Mouse (Mus musculus): ENCODE measurements around the gene Nipal3. TPM values are rescaled to one million over a fixed set of nuclear protein-coding genes. Genes with fewer than 3 reads are reported as not detected.

Gene Nipal3
- polyA plus RNA-seq, 1 experiment from 2014 or later, result 2.9 TPM

GRCm38 (mm10) chr4:135404916-135405315 is 89.9 kb downstream of the Nipal3 start:
- Histone ChIP-seq H3K4me2 (replicated peaks) (no peak overlapping the region), H3K9me3 (replicated peaks) (no peaks in the 10 kb centered on the region), H3K27me3 (no peaks in the 10 kb centered on the region), H3K36me3 (no peaks in the 10 kb centered on the region), H3K27ac (replicated peaks) (no peak overlapping the region), H3K4me1 (no peaks in the 10 kb centered on the region), H3K4me3 (replicated peaks) (no peak overlapping the region), H3K9ac (no peak overlapping the region)
- no peak for ATAC-seq (ENCODE audit: insufficient number of reproducible peaks, low FRiP score, low TSS enrichment, low read depth)
- 92% methylated on average over 2 of the region's 2 CpGs for WGBS

GRCm38 (mm10) chr4:135404048-135404447 is 90.8 kb downstream of the Nipal3 start:
- Histone ChIP-seq H3K4me1 (no peaks in the 10 kb centered on the region), H3K36me3 (no peaks in the 10 kb centered on the region), H3K4me3 (replicated peaks) (no peak overlapping the region), H3K4me2 (replicated peaks) (no peak overlapping the region), H3K27me3 (peaks cover 6% of the 10 kb centered on the region; the same call in 1 of the 2 replicates), H3K9ac (no peak overlapping the region), H3K9me3 (replicated peaks) (no peaks in the 10 kb centered on the region), H3K27ac (replicated peaks) (no peak overlapping the region)
- WGBS, result 73% methylated on average over 10 of the region's 10 CpGs
- ATAC-seq (ENCODE audit: insufficient number of reproducible peaks, low FRiP score, low TSS enrichment, low read depth), result no peak

GRCm38 (mm10) chr4:135401881-135402280 is 93.0 kb downstream of the Nipal3 start:
- Histone ChIP-seq H3K9ac (no peak overlapping the region), H3K9me3 (replicated peaks) (no peaks in the 10 kb centered on the region), H3K36me3 (no peaks in the 10 kb centered on the region), H3K27me3 (peaks cover 21% of the 10 kb centered on the region), H3K4me1 (peaks cover 12% of the 10 kb centered on the region), H3K4me2 (replicated peaks) (no peak overlapping the region), H3K27ac (replicated peaks) (no peak overlapping the region), H3K4me3 (replicated peaks) (no peak overlapping the region)
- 26% methylated on average over 7 of the region's 7 CpGs for WGBS
- ATAC-seq (ENCODE audit: insufficient number of reproducible peaks, low FRiP score, low TSS enrichment, low read depth), result no peak

- under 1% methylated on average over 29 of the region's 29 CpGs for WGBS
Measured at GRCm38 (mm10) chr4:135397991-135398390, 96.8 kb downstream of the Nipal3 start, which contains the start of gene Ncmap. Ncmap (minus strand) TSS chr4:135398227.

GRCm38 (mm10) chr4:135397551-135397950 is 97.3 kb downstream of the Nipal3 start:
- Histone ChIP-seq H3K9me3 (replicated peaks) (no peaks in the 10 kb centered on the region), H3K4me3 (replicated peaks) (peak overlapping the region; percentile 38), H3K4me2 (replicated peaks) (peak overlapping the region; percentile 65), H3K27me3 (peaks cover 35% of the 10 kb centered on the region), H3K4me1 (peaks cover 12% of the 10 kb centered on the region), H3K9ac (no peak overlapping the region), H3K36me3 (no peaks in the 10 kb centered on the region), H3K27ac (replicated peaks) (no peak overlapping the region)
- WGBS, result 4% methylated on average over 16 of the region's 16 CpGs
- no peak for ATAC-seq (ENCODE audit: insufficient number of reproducible peaks, low FRiP score, low TSS enrichment, low read depth)

More at GRCm38 (mm10) chr4:135397991-135398390, 96.8 kb downstream of the Nipal3 start, which contains the start of gene Ncmap:
- Histone ChIP-seq H3K4me3 (replicated peaks) (peak within 1 kb of the TSS; percentile 38), H3K27ac (replicated peaks) (no peak within 1 kb of the TSS), H3K4me1 (peaks cover 12% of the 10 kb centered on the region), H3K4me2 (replicated peaks) (peak within 1 kb of the TSS; percentile 65), H3K36me3 (no peaks in the 10 kb centered on the region), H3K9ac (no peak within 1 kb of the TSS), H3K9me3 (replicated peaks) (no peaks in the 10 kb centered on the region), H3K27me3 (peaks cover 35% of the 10 kb centered on the region)
- no peak for ATAC-seq (ENCODE audit: insufficient number of reproducible peaks, low FRiP score, low TSS enrichment, low read depth)

- Histone ChIP-seq H3K36me3 (no peaks in the 10 kb centered on the region), H3K4me3 (replicated peaks) (no peak overlapping the region), H3K9me3 (replicated peaks) (no peaks in the 10 kb centered on the region), H3K4me1 (peaks cover 12% of the 10 kb centered on the region), H3K9ac (no peak overlapping the region), H3K27me3 (peaks cover 35% of the 10 kb centered on the region), H3K4me2 (replicated peaks) (no peak overlapping the region), H3K27ac (replicated peaks) (no peak overlapping the region)
- 86% methylated on average over 5 of the region's 5 CpGs for WGBS
- no peak for ATAC-seq (ENCODE audit: insufficient number of reproducible peaks, low FRiP score, low TSS enrichment, low read depth)
Measured at GRCm38 (mm10) chr4:135396303-135396702, 98.5 kb downstream of the Nipal3 start.

MicroRNAs within 50 kb of the gene (microRNA counts, 519-probe panel; counts per million panel counts)
- 1,375 counts per million, percentile 8 among the panel's probes with 10 or more counts for microRNA mmu-miR-700

Small RNA genes lying within 50 kb of the gene (microRNA-seq; reads per million reads assigned to microRNA genes)
- gene Gm25317 (ENCODE audit: borderline number of aligned reads), result not detected
- 200 reads per million, percentile 62 among the genes with 10 or more reads in this experiment for gene Mir700 (ENCODE audit: borderline number of aligned reads)

Other genes starting within 250 kb of the Nipal3 start
- 111 and 113 TPM in 2 replicates for gene Clic4, start 222.2 kb downstream of the Nipal3 start, polyA plus RNA-seq (2015; fragmentation: Nextera tagmentation; extraction: Ambion mirVana)
- 202 and 213 TPM in 2 replicates for gene Srrm1, start 141.7 kb downstream of the Nipal3 start, polyA plus RNA-seq (2015; fragmentation: Nextera tagmentation; extraction: Ambion mirVana)
- 3.5 and 7.3 TPM in 2 replicates for gene Ncmap, start 96.8 kb downstream of the Nipal3 start, polyA plus RNA-seq (2015; fragmentation: Nextera tagmentation; extraction: Ambion mirVana)
- gene Rcan3, start 61.2 kb downstream of the Nipal3 start, polyA plus RNA-seq (2015; fragmentation: Nextera tagmentation; extraction: Ambion mirVana), result 16.3 and 20.1 TPM in 2 replicates
- gene Stpg1, start 248 bp downstream of the Nipal3 start, polyA plus RNA-seq (2015; fragmentation: Nextera tagmentation; extraction: Ambion mirVana), result 0.87 and 1.9 TPM in 2 replicates
- 26.8 and 35.5 TPM in 2 replicates for gene Grhl3, start 78.6 kb upstream of the Nipal3 start, polyA plus RNA-seq (2015; fragmentation: Nextera tagmentation; extraction: Ambion mirVana)
- gene Ifnlr1, start 191.2 kb upstream of the Nipal3 start, polyA plus RNA-seq (2015; fragmentation: Nextera tagmentation; extraction: Ambion mirVana), result 1.6 and 1.8 TPM in 2 replicates
- 0.62 and 1.1 TPM in 2 replicates for gene Il22ra1, start 233.1 kb upstream of the Nipal3 start, polyA plus RNA-seq (2015; fragmentation: Nextera tagmentation; extraction: Ambion mirVana)

Data from embryonic facial prominence, embryonic 15.5 days (tissue).